Mouse (Mus musculus) gastrocnemius, postnatal 36 days (tissue): ENCODE data around the gene Mypn. TPM values are rescaled to one million over a fixed set of nuclear protein-coding genes. Genes with fewer than 3 reads are reported as not detected.

Experiments
- total RNA-seq, 2 experiments: library from RNA; stranded (reverse); gene quantifications; 2 replicates each; pipeline ENCODE4 v1.2.3; 2021

Gene Mypn
- total RNA-seq, 2 experiments from 2014 or later: 252 to 293 TPM

Other genes starting within 250 kb of the Mypn start
- 1 to 10 TPM; 4.3 to 7.5 TPM for gene Rufy2, start 223.7 kb downstream of the Mypn start, total RNA-seq
- 10 to 100 TPM; 14.2 to 15.3 TPM for gene Hnrnph3, start 179.7 kb downstream of the Mypn start, total RNA-seq
- 1 to 10 TPM; 2.7 to 3.2 TPM for gene Pbld2, start 179.6 kb downstream of the Mypn start, total RNA-seq
- under 1 TPM; 0.32 to 0.89 TPM for gene Pbld1, start 143.8 kb downstream of the Mypn start, total RNA-seq
- not detected for gene Atoh7, start 104.3 kb downstream of the Mypn start, total RNA-seq
- 10 to 100 TPM; 18.7 to 21.8 TPM for gene Herc4, start 39.9 kb upstream of the Mypn start, total RNA-seq
- 1 to 10 TPM; 7.5 to 8.3 TPM for gene Sirt1, start 177.8 kb upstream of the Mypn start, total RNA-seq
- 10 to 100 TPM; 17.2 to 17.3 TPM for gene Dnajc12, start 178.5 kb upstream of the Mypn start, total RNA-seq
- not detected for gene Gm7075, start 217.8 kb upstream of the Mypn start, total RNA-seq
- 10 to 100 TPM; 17.1 to 18.3 TPM for gene Ctnna3, start 226.1 kb upstream of the Mypn start, total RNA-seq